Mouse (Mus musculus) testis, adult 2 months (tissue): Measurements from ENCODE around the gene Hes3.

Experiments
- CTCF ChIP-seq: fragments of 200-500 bp; IDR thresholded peaks from 2 replicates; pipeline ENCODE4 v1.5.1; 2012; ENCODE audit warnings: low read depth, mild to moderate bottlenecking, inconsistent platforms, low read length, moderate library complexity; ENCODE audit not compliant: control insufficient read depth, insufficient read depth, insufficient replicate concordance
- POLR2A ChIP-seq: fragments of 200-500 bp; IDR thresholded peaks from 2 replicates; pipeline ENCODE4 v1.6.1; 2012; ENCODE audit warnings: low read depth, mild to moderate bottlenecking, inconsistent platforms, low read length, moderate library complexity; ENCODE audit not compliant: control insufficient read depth

- TF ChIP-seq POLR2A: no peak
- TF ChIP-seq CTCF: no peak
Measured at GRCm38 (mm10) chr4:152307542-152307941, 16.1 kb upstream of the Hes3 start.
